Mouse (Mus musculus): Measurements from ENCODE around the gene Ift80. TPM values are rescaled to one million over a fixed set of nuclear protein-coding genes. Genes with fewer than 3 reads are reported as not detected.
A peak's percentile ranks its signal among the peaks of the same experiment; 100 is the strongest.

Ift80 gene
- total and polyA plus RNA-seq, 3 experiments, result 4.6 to 8.4 TPM; not detected in 1

DNA sequence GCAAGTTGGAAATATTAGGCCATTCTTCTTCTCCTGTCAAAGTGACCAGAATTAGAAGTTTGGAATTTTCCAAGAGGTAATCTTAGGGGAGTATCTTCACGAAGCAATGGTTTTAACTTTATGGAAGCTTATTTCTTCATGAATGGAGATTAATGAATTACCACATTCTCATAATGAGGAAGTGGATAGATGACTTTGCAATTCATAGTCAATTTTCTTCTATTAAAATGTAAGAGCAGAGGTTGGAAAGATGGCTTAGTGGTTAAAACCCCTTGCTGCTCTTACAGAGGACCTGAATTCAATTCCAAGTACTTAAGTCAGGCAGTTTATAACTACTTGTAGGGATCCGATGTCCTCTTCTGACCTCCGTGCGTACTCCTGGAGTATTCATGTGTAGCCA, 160.3 kb downstream of the Ift80 start:
- H3K4me3 ChIP-seq (ENCODE audit: control insufficient read depth in 1 of 2, insufficient read depth in 1 of 2, low read depth in 2 of 2, low read length in 2 of 2), result no peak overlapping the region
- H3K36me3 ChIP-seq (ENCODE audit: control insufficient read depth in 1 of 2, insufficient read depth in 2 of 2, low read length in 2 of 2), result no peaks in the 10 kb centered on the region
- DNase-seq (ENCODE audit: low read depth, low spot score), result peak; percentile 41
- H3K27ac ChIP-seq (ENCODE audit: control insufficient read depth, low read depth, low read length), result no peak overlapping the region
- no peaks in the 10 kb centered on the region for H3K9me3 ChIP-seq (replicated peaks; ENCODE audit: insufficient read depth, low read length)
- no peak overlapping the region for H3K9ac ChIP-seq (ENCODE audit: control insufficient read depth, low read depth, low read length, poor library complexity, severe bottlenecking)
- H3K27me3 ChIP-seq (ENCODE audit: control insufficient read depth in 1 of 2, insufficient read depth in 2 of 2, low read length in 2 of 2), result no peaks in the 10 kb centered on the region; a peak in 1 of 4 replicates
- no peaks in the 10 kb centered on the region for H3K4me1 ChIP-seq (ENCODE audit: control insufficient read depth in 1 of 2, insufficient read depth in 2 of 2, low read length in 2 of 2)
- TF ChIP-seq SMC3 (IDR thresholded peaks at IDR 0.05; ENCODE audit: low read depth, low read length), result no peak
- H3K79me2 ChIP-seq (ENCODE audit: control insufficient read depth, insufficient read depth, low read length, poor library complexity), result no peaks in the 10 kb centered on the region

Other genes starting within 250 kb of the Ift80 start
- gene 1110032F04Rik, start 135.0 kb downstream of the Ift80 start, total RNA-seq (2012; rRNA removed), result 2.2 and 2.7 TPM in 2 replicates
- gene 1110032F04Rik, start 135.0 kb downstream of the Ift80 start, polyA plus RNA-seq (2012; ENCODE audit: insufficient read depth in 1 of 2, insufficient read length in 2 of 2, low read depth in 1 of 2, low replicate concordance in 2 of 2, missing spikeins in 1 of 2), result 1 to 10 TPM in 1 of 2 experiments, not detected in 1; 2.0 TPM
- gene Smc4, start 168 bp upstream of the Ift80 start, total RNA-seq (2012; rRNA removed), result 75.9 and 86.7 TPM in 2 replicates
- gene Smc4, start 168 bp upstream of the Ift80 start, polyA plus RNA-seq (2012; ENCODE audit: insufficient read depth in 1 of 2, insufficient read length in 2 of 2, low read depth in 1 of 2, low replicate concordance in 2 of 2, missing spikeins in 1 of 2), result 1,000 to 10,000 TPM in 1 of 2 experiments, 10 to 100 TPM in 1; 88.7 to 1,112 TPM
- gene Trim59, start 40.2 kb upstream of the Ift80 start, total RNA-seq (2012; rRNA removed), result 11.3 and 14.8 TPM in 2 replicates
- gene Trim59, start 40.2 kb upstream of the Ift80 start, polyA plus RNA-seq (2012; ENCODE audit: insufficient read depth in 1 of 2, insufficient read length in 2 of 2, low read depth in 1 of 2, low replicate concordance in 2 of 2, missing spikeins in 1 of 2), result 10 to 100 TPM in 1 of 2 experiments, not detected in 1; 17.4 TPM
- gene Kpna4, start 122.5 kb upstream of the Ift80 start, total RNA-seq (2012; rRNA removed), result 19.4 and 19.5 TPM in 2 replicates
- 10 to 100 TPM; 38.5 to 50.5 TPM for gene Kpna4, start 122.5 kb upstream of the Ift80 start, polyA plus RNA-seq (2012; ENCODE audit: insufficient read depth in 1 of 2, insufficient read length in 2 of 2, low read depth in 1 of 2, low replicate concordance in 2 of 2, missing spikeins in 1 of 2)
- not detected in 2 replicates for gene Arl14, start 217.8 kb upstream of the Ift80 start, total RNA-seq (2012; rRNA removed)
- gene Arl14, start 217.8 kb upstream of the Ift80 start, polyA plus RNA-seq (2012; ENCODE audit: insufficient read depth in 1 of 2, insufficient read length in 2 of 2, low read depth in 1 of 2, low replicate concordance in 2 of 2, missing spikeins in 1 of 2), result not detected